Mouse (Mus musculus): ENCODE results near the gene Gng11. TPM values are rescaled to one million over a fixed set of nuclear protein-coding genes. Genes with fewer than 3 reads are reported as not detected.

The Gng11 gene
- total RNA-seq, 2 experiments from 2014 or later = 10.4 to 11.3 TPM

GRCm38 (mm10) chr6:4054387-4054786, 50.7 kb downstream of the Gng11 start:
- intact Hi-C loops (cut with DNase I) = no loop called here

More at GRCm38 (mm10) chr6:4054387-4054786, 50.7 kb downstream of the Gng11 start:
- DNase-seq (ENCODE audit: low spot score in 2 of 2) = no peak

Other genes starting within 250 kb of the Gng11 start
- under 1 TPM in 1 of 2 experiments, not detected in 1; 0.30 TPM for gene Calcr, start 239.2 kb upstream of the Gng11 start, total RNA-seq (2021)
- gene Tfpi2, start 15.0 kb upstream of the Gng11 start, total RNA-seq (2021) = under 1 TPM; 0.21 to 0.35 TPM
- gene Gngt1, start 10.1 kb upstream of the Gng11 start, total RNA-seq (2021) = not detected
- 10 to 100 TPM; 19.7 to 23.6 TPM for gene Bet1, start 83.1 kb downstream of the Gng11 start, total RNA-seq (2021)